Mouse (Mus musculus): ENCODE data around the gene Shisa3.
A peak's percentile ranks its signal among the peaks of the same experiment; 100 is the strongest.

Gene Shisa3

GRCm38 (mm10) chr5:67607804-67608673 is at the start of gene Shisa3:
Shisa3 (plus strand) TSS chr5:67607882.
- DNase-seq (ENCODE audit: low spot score in 2 of 2): peak in 1 of 2 experiments; percentile 24

GRCm38 (mm10) chr5:67558644-67559043 is 49.0 kb upstream of the Shisa3 start:
- no peak for DNase-seq (ENCODE audit: low spot score in 2 of 2)

GRCm38 (mm10) chr5:67559063-67559462 is 48.6 kb upstream of the Shisa3 start:
- DNase-seq (ENCODE audit: low spot score in 2 of 2): no peak

GRCm38 (mm10) chr5:67572552-67573155 is 35.0 kb upstream of the Shisa3 start:
- DNase-seq (ENCODE audit: low spot score in 2 of 2): no peak

- no peak for DNase-seq (ENCODE audit: low spot score in 2 of 2)
Observed at GRCm38 (mm10) chr5:67574039-67574438, 33.6 kb upstream of the Shisa3 start.

GRCm38 (mm10) chr5:67575705-67576104 is 32.0 kb upstream of the Shisa3 start:
- no peak for DNase-seq (ENCODE audit: low spot score in 2 of 2)

GRCm38 (mm10) chr5:67579725-67580633 is 27.7 kb upstream of the Shisa3 start:
- DNase-seq (ENCODE audit: low spot score in 2 of 2): peak in 1 of 2 experiments; percentile 19

- DNase-seq (ENCODE audit: low spot score in 2 of 2): no peak
Observed at GRCm38 (mm10) chr5:67595070-67595469, 12.6 kb upstream of the Shisa3 start.

- no peak for DNase-seq (ENCODE audit: low spot score in 2 of 2)
Observed at GRCm38 (mm10) chr5:67595629-67596028, 12.1 kb upstream of the Shisa3 start.

- DNase-seq (ENCODE audit: low spot score in 2 of 2): no peak
Observed at GRCm38 (mm10) chr5:67599935-67600334, 7.7 kb upstream of the Shisa3 start.

- DNase-seq (ENCODE audit: low spot score in 2 of 2): no peak
Observed at GRCm38 (mm10) chr5:67605951-67606350, 1.7 kb upstream of the Shisa3 start.

GRCm38 (mm10) chr5:67606916-67607803 is 522 bp upstream of the Shisa3 start:
- no peak for DNase-seq (ENCODE audit: low spot score in 2 of 2)

- no peak for DNase-seq (ENCODE audit: low spot score in 2 of 2)
Observed at GRCm38 (mm10) chr5:67608674-67609519, 1.2 kb downstream of the Shisa3 start.

- no peak for DNase-seq (ENCODE audit: low spot score in 2 of 2)
Observed at GRCm38 (mm10) chr5:67609520-67609837, 1.8 kb downstream of the Shisa3 start.

- DNase-seq (ENCODE audit: low spot score in 2 of 2): no peak
Observed at GRCm38 (mm10) chr5:67621230-67621629, 13.5 kb downstream of the Shisa3 start.

GRCm38 (mm10) chr5:67628180-67628940 is 20.7 kb downstream of the Shisa3 start:
- DNase-seq (ENCODE audit: low spot score in 2 of 2): no peak

- DNase-seq (ENCODE audit: low spot score in 2 of 2): no peak
Observed at GRCm38 (mm10) chr5:67629440-67629839, 21.8 kb downstream of the Shisa3 start.

GRCm38 (mm10) chr5:67629861-67630260 is 22.2 kb downstream of the Shisa3 start:
- DNase-seq (ENCODE audit: low spot score in 2 of 2): no peak

- DNase-seq (ENCODE audit: low spot score in 2 of 2): no peak
Observed at GRCm38 (mm10) chr5:67631261-67631660, 23.6 kb downstream of the Shisa3 start.
